Mouse (Mus musculus) liver, embryonic 11.5 days (tissue): ENCODE results near the gene Wdr70. TPM values are rescaled to one million over a fixed set of nuclear protein-coding genes. Genes with fewer than 3 reads are reported as not detected.

ENCODE experiments used
- ATAC-seq: fragments of 200-750 bp; cut with Nextera tagmentation; replicated peaks from 2 replicates; pipeline ENCODE4 v1.8.0; 2017; ENCODE audit warnings: moderate number of reproducible peaks, mild to moderate bottlenecking, moderate TSS enrichment, moderate library complexity; ENCODE audit not compliant: low FRiP score
- DNase-seq: peaks from one replicate; pipeline ENCODE4 v3.0.0-alpha.2; 2017; ENCODE audit warnings: low spot score
- H3K27ac ChIP-seq: fragments of 300-500 bp; sonication (generic); 2 replicates; pipeline ENCODE4 v1.5.1; 2014; ENCODE audit warnings: mild to moderate bottlenecking, low read depth, low read length, control low read depth
- H3K27me3 ChIP-seq: fragments of 300-500 bp; sonication (generic); replicated peaks from 2 replicates; pipeline ENCODE4 v1.6.1; 2014; ENCODE audit warnings: low read length, mixed read lengths; ENCODE audit not compliant: control insufficient read depth, insufficient read depth
- H3K36me3 ChIP-seq: fragments of 300-500 bp; sonication (generic); 2 replicates; pipeline ENCODE4 v1.6.1; 2014; ENCODE audit warnings: mild to moderate bottlenecking, low read length, moderate library complexity, mixed read lengths; ENCODE audit not compliant: control insufficient read depth, insufficient read depth
- H3K4me1 ChIP-seq: fragments of 300-500 bp; sonication (generic); replicated peaks from 2 replicates; pipeline ENCODE4 v1.6.1; 2014; ENCODE audit warnings: low read length, mixed read lengths; ENCODE audit not compliant: control insufficient read depth, insufficient read depth
- H3K4me2 ChIP-seq: fragments of 300-500 bp; sonication (generic); 2 replicates; pipeline ENCODE4 v1.6.1; 2014; ENCODE audit warnings: mild to moderate bottlenecking, control low read depth, moderate library complexity
- H3K4me3 ChIP-seq: fragments of 300-500 bp; sonication (generic); 2 replicates; pipeline ENCODE4 v1.5.1; 2014; ENCODE audit warnings: low read depth, low read length, control low read depth
- H3K9ac ChIP-seq: fragments of 300-500 bp; sonication (generic); 2 replicates; pipeline ENCODE4 v1.6.1; 2014; ENCODE audit warnings: low read depth, low read length, control low read depth
- H3K9me3 ChIP-seq: fragments of 300-500 bp; sonication (generic); 2 replicates; pipeline ENCODE4 v1.6.1; 2016; ENCODE audit warnings: low read length, inconsistent platforms, mixed read lengths; ENCODE audit not compliant: control insufficient read depth
- WGBS: fragments of 180-500 bp; shearing (Covaris S2); extraction: QIAGEN DNeasy Blood & Tissue Kit; methylation state at CpG from one replicate; pipeline ENCODE4 v1.1.7; 2014; 5-methylcytosine and 5-hydroxymethylcytosine counted together
- polyA plus RNA-seq: library from polyadenylated mRNA; unstranded; fragments of >200 nt; fragmentation: Nextera tagmentation; extraction: Ambion mirVana; gene quantifications from 2 replicates; pipeline ENCODE4 v1.2.1, GENCODE M21; 2014

Wdr70 gene
- polyA plus RNA-seq, 1 experiment from 2014 or later, result 51.5 TPM

GRCm38 (mm10) chr15:7857418-7857817, 241.6 kb downstream of the Wdr70 start:
- Histone ChIP-seq H3K27ac (no peak overlapping the region), H3K36me3 (no peaks in the 10 kb centered on the region), H3K9ac (no peak overlapping the region), H3K27me3 (no peaks in the 10 kb centered on the region), H3K4me1 (no peaks in the 10 kb centered on the region), H3K9me3 (no peaks in the 10 kb centered on the region), H3K4me2 (no peak overlapping the region), H3K4me3 (no peak overlapping the region)
- 88% methylated on average over 13 of the region's 13 CpGs for WGBS
- DNase-seq (no peak), ATAC-seq (no peak)

GRCm38 (mm10) chr15:7842398-7842797, 256.6 kb downstream of the Wdr70 start:
- Histone ChIP-seq H3K9ac (no peak overlapping the region), H3K4me1 (no peaks in the 10 kb centered on the region), H3K4me2 (no peak overlapping the region), H3K9me3 (no peaks in the 10 kb centered on the region), H3K27ac (no peak overlapping the region), H3K4me3 (no peak overlapping the region), H3K36me3 (no peaks in the 10 kb centered on the region), H3K27me3 (no peaks in the 10 kb centered on the region)
- DNase-seq (no peak), ATAC-seq (no peak)
- 72% methylated on average over 4 of the region's 4 CpGs for WGBS

GRCm38 (mm10) chr15:7841664-7842063, 257.3 kb downstream of the Wdr70 start:
- Histone ChIP-seq H3K4me1 (no peaks in the 10 kb centered on the region), H3K27me3 (no peaks in the 10 kb centered on the region), H3K27ac (no peak overlapping the region), H3K9me3 (no peaks in the 10 kb centered on the region), H3K9ac (no peak overlapping the region), H3K4me2 (no peak overlapping the region), H3K4me3 (no peak overlapping the region), H3K36me3 (no peaks in the 10 kb centered on the region)
- DNase-seq (no peak), ATAC-seq (no peak)
- 70% methylated on average over 1 of the region's 1 CpGs for WGBS

- DNase-seq (no peak), ATAC-seq (no peak)
- no peaks in the 10 kb centered on the region for H3K9me3 ChIP-seq
- no peak overlapping the region for H3K4me2 ChIP-seq
- no peak overlapping the region for H3K4me3 ChIP-seq
- H3K27me3 ChIP-seq, result no peaks in the 10 kb centered on the region
- H3K4me1 ChIP-seq, result no peaks in the 10 kb centered on the region
- H3K9ac ChIP-seq, result no peak overlapping the region
- WGBS, result 78% methylated on average over 7 of the region's 7 CpGs
- no peaks in the 10 kb centered on the region for H3K36me3 ChIP-seq
- H3K27ac ChIP-seq, result no peak overlapping the region
These were observed 260.1 kb downstream of the Wdr70 start for GRCm38 (mm10) chr15:7838921-7839309.

GRCm38 (mm10) chr15:7838060-7838920, 260.7 kb downstream of the Wdr70 start:
- no peak for DNase-seq
- Histone ChIP-seq H3K9ac (no peak overlapping the region), H3K27ac (no peak overlapping the region), H3K4me3 (no peak overlapping the region), H3K27me3 (no peaks in the 10 kb centered on the region), H3K36me3 (no peaks in the 10 kb centered on the region), H3K4me2 (no peak overlapping the region), H3K9me3 (no peaks in the 10 kb centered on the region), H3K4me1 (no peaks in the 10 kb centered on the region)
- ATAC-seq, result no peak
- 71% methylated on average over 8 of the region's 8 CpGs for WGBS

GRCm38 (mm10) chr15:7835404-7835803, 263.6 kb downstream of the Wdr70 start:
- Histone ChIP-seq H3K27me3 (no peaks in the 10 kb centered on the region), H3K4me1 (no peaks in the 10 kb centered on the region), H3K4me3 (no peak overlapping the region), H3K4me2 (no peak overlapping the region), H3K27ac (no peak overlapping the region), H3K9me3 (no peaks in the 10 kb centered on the region), H3K9ac (no peak overlapping the region), H3K36me3 (no peaks in the 10 kb centered on the region)
- ATAC-seq (no peak), DNase-seq (no peak)
- WGBS, result 56% methylated on average over 9 of the region's 9 CpGs

- 35% methylated on average over 6 of the region's 6 CpGs for WGBS
- Histone ChIP-seq H3K9me3 (no peaks in the 10 kb centered on the region), H3K4me3 (no peak overlapping the region), H3K27me3 (no peaks in the 10 kb centered on the region; the same call in 1 of the 2 replicates), H3K27ac (no peak overlapping the region), H3K4me2 (no peak overlapping the region), H3K36me3 (no peaks in the 10 kb centered on the region), H3K4me1 (no peaks in the 10 kb centered on the region), H3K9ac (no peak overlapping the region)
- ATAC-seq, result no peak
- no peak for DNase-seq
These were observed 273.5 kb downstream of the Wdr70 start for GRCm38 (mm10) chr15:7825530-7825929.

GRCm38 (mm10) chr15:7823886-7824285, 275.1 kb downstream of the Wdr70 start:
- H3K9me3 ChIP-seq, result no peaks in the 10 kb centered on the region
- no peaks in the 10 kb centered on the region for H3K36me3 ChIP-seq
- peaks cover 11% of the 10 kb centered on the region for H3K27me3 ChIP-seq
- ATAC-seq, result no peak
- WGBS, result 68% methylated on average over 6 of the region's 6 CpGs
- H3K4me2 ChIP-seq, result no peak overlapping the region
- no peak overlapping the region for H3K27ac ChIP-seq
- no peaks in the 10 kb centered on the region for H3K4me1 ChIP-seq
- H3K4me3 ChIP-seq, result no peak overlapping the region
- H3K9ac ChIP-seq, result no peak overlapping the region
- no peak for DNase-seq
